Mouse (Mus musculus): ENCODE measurements around the gene Pnkp.
A peak's percentile ranks its signal among the peaks of the same experiment; 100 is the strongest.
"Not testable (repeated sequence)": the region's sequence is repeated elsewhere in the genome, so short reads cannot be mapped to it uniquely, and the experiment has no call there.

Gene Pnkp

DNA sequence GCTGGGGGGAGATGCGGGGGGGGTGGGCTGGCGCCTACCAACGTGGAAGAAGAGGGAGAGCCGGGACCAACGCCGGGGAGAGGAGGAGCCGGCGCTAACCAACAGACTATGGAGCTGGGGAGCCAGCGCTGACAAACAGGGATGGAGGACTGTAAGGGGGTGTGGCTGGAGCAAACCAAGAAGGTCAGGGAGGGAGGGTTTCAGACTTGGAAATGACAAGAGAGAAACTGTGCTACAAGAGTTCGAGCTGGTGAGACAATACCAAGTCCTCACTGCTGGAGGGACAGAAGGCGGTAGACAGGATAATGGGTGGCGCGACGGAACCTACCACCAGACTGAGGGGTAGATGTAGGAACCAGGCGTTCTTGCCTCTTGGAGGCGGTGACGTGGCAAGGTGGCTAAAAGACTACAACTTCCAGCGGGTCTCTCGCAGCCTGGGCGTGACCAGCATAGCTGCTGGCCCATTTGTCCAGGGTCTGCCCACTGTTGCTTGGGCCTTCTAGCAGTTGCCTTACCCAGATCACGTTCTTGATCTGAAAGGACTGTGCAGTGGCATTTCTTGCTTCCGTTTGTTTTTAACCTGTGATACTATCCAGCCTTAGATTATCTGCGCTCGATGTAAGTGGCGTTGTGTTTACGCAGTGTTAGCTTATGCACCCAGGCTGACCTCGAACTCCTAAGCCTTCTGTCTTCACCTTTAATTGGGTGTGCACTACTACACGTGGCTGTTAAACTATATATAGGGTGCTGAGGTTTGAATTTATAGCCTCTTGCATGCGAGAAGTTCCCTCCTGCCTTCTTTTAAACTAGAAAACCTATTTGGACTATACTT is 13.0 kb downstream of the Pnkp start, which contains the start of gene Ptov1:
Gene Ptov1 (minus strand): TSS at position 92 of the 832 bp plus-strand sequence.
- peak; percentile 91 for DNase-seq (ENCODE audit: low read depth, low spot score)

DNA sequence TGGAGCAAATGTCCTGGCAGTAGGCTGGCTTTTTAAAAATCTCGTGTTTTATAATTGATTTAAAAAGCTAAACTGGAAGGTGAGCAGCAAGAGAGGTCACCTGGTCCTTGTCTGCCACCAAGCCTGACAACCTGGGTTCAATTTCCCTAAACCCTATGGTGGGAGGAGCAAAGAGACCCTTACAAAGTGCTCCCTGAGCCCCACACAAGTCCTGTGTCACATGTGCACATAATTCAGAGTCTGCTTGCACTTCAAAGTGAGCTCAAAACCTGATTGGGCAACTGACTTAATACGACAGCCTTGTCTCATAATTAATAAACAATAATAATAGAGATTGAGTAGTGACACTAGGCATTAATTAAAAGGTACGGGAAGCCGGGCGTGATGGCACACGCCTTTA is 13.7 kb downstream of the Pnkp start:
- DNase-seq (ENCODE audit: low read depth, low spot score) = no peak

DNA sequence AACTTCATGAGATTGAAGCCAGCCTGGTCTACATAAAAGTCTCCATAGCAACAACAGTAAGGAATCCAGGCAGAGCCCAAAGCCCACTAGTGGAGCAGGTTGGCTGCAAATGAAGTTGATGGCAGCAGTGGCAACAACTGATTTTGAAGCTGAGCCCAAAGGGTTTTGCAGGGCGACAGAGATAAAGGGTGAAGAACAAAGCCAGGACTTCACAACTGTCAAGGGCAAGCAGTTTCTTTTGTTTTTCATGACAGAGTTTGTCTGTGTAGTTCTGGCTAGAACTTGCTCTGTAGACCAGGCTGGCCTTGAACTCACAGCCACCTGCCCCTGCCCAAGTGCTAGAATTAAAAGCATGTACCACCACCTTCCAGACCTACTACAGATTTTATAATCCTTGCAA is 14.2 kb downstream of the Pnkp start:
- DNase-seq (ENCODE audit: low read depth, low spot score) = no peak

DNA sequence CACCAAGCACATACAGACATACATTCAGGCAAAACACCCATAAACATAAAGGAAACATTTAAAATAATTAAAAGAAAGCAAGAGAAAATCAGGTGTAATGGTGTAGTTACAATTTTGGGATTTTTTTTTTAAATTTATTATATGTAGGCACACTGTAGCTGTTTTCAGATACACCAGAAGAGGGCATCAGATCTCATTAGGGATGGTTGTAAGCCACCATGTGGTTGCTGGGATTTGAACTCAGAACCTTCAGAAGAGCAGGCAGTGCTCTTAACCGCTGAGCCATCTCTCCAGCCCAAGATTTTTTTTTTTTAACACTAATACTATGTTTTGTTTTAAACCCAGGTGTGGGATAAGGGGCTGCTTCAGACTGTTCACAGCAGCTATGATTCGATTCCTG is 14.8 kb downstream of the Pnkp start:
- DNase-seq (ENCODE audit: low read depth, low spot score) = not testable (repeated sequence)

DNA sequence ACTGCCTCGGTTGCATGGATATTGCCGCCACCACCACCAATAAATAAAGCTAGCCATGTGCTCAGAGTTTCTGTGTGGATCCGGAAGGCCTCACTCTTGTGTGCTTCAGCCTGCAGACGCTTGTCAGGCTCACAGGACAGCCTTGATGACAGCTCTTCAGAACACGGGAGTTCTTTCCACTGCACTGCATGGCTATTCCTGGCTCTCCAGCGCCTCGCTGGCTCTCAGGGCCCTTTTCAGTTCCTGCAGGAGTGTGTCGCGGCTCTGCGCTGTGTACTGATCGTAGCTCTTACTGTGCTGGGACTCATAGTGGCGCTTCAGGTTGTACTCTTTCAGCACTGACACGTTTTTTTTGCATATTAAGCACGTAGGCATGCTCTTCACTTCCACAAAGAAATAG is 20.9 kb downstream of the Pnkp start:
- no peak for DNase-seq (ENCODE audit: low read depth, low spot score)

DNA sequence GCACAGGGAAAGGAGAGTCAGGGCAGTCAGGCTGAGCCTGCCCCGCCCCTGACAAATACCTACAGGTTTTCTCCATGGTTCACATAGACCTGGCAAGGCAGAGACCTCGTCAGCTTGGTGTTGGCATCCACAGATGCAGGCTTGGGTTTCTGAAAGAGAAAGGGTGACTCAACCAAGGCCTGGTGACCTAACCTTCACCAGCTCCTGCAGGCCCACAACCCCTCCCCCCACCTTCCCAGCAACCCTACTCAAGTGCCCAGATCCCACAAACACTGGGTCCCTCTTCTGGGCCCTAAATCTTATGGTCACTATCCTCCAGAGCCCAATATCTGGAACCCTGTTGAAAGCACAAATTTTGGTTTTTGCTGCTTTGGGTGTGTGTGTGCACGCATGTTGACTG is 26.1 kb downstream of the Pnkp start:
- DNase-seq (ENCODE audit: low read depth, low spot score) = no peak

DNA sequence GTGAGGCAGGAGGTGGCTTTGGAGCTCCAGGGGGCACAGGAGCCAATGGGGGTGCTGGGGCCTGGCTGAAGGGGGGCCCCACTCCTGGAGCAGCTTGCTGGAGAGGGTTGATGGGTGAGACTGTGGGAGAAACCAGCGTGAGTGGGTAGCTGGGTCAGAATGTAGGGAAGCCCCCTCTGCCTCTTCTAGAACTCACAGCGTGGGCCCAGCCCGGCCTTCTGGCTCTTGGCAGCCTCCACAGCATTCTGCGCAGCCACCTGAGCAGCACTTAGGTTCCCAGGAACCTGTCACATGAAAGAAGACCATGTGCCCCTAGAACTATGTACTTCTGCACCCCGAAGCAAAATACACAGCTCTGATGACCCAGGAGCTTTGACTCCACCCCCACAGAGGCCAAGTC is 27.7 kb downstream of the Pnkp start:
- DNase-seq (ENCODE audit: low read depth, low spot score) = no peak

DNA sequence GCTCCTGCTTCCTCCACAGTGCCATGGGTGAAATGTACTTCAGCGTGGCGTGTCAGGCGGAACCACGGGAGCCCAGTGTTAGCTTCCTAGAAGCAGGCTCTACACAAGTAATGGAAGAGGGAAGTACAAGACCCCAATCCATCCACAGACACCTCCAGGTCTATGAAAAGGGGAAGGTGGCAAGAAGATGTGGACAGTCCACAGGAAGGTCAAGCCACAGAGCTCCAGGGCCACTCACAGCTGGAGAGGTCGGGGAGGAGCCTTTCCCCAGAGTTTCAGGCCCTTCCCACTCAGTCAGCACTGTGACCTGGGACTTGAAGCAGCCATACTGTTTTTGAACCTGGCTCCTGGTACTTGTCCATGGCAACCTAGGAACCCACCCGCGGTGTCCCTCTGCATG is 30.0 kb downstream of the Pnkp start:
- DNase-seq (ENCODE audit: low read depth, low spot score) = no peak

DNA sequence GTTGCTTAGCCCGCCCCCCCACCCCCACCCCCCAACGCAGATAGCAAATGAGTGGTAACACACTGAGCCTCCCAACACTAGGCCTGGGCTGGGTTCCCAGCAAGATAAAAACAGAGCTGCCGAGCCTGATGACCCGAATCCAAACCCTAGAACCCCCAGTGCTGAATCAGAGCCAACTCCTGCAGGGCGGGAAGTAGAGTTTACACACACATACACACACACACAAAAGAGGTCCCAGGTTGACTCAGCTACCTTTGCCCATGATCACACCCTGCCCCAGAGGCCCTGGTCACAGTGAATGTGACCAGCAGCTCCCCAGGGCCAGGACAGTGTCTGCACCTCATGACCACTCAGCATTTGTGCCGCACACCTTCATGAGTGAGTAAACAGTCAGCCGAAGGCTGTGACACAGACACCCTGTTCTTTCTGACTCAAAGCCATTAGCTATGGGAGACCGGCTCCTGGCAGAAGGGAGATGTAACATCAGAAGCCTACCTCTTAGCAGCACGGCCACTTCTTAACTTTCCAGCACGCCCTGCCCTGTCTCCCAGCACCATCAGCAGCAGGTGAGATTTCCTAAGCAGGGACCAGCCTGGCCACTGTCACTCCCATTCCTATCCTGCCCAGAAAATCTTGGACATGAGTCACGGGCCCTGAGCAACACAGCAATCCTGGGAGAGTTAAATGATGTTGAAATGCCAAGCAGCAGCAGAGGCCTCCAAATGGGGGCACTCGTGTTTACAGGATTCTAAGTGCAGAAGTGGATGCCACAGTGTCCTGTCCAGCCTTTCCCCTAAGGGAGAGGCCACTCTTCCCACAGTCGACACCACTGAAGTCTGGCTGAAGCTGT is 31.5 kb downstream of the Pnkp start:
- no peak for DNase-seq (ENCODE audit: low read depth, low spot score)

DNA sequence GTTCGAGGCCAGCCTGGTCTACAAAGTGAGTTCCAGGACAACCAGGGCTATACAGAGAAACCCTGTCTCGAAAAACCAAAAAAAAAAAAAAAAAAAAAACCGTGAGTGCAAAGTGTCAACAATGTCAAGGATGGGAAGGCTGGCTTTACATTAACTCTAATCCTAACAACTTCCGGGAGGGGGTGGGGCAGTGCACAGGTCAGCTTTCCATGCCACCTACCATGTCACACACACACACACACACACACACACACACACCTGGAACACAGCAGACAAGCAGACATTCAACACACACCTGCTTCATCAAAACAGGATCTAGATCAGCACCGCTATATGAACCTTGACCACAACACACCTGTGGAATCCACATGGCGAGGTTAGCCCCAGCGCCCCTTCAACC is 33.2 kb downstream of the Pnkp start:
- no peak for DNase-seq (ENCODE audit: low read depth, low spot score)

DNA sequence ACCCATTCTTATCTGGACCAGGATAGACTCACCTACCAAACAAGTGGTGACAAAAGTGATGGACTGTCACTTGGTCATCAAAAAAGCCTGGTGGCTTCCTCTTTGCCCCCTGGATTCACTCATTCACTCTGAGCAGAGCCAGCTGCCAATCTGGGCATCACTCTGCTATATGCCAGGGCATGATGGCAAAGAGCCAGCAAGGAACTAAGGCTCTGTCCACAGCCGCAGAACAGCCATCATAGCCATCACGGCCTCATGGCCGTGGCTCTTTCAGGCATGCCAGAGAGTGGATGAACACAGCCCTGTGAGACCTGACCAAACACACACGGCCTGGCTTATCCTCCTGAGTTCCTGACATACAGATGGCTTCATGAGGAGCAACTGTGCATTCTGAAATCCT is 33.8 kb downstream of the Pnkp start:
- DNase-seq (ENCODE audit: low read depth, low spot score) = no peak

DNA sequence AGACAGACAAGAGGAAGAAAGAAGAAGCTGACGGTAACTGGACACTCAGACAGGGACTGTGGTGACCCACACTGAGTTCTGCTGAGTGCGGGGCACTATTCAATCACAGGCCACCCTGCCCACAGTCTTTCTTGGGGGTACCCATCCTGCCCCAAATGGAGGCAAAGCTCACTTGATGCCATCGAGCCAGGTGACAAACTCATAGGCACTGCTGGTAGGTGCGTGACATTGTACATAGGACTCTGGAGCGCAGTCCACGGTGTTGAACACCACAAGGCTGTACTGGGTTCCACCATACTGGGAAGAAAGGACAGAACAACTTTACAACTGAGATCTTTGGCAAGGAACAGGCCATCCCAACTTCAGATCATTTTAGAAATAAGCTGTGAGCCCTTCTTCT is 34.7 kb downstream of the Pnkp start:
- no peak for DNase-seq (ENCODE audit: low read depth, low spot score)

DNA sequence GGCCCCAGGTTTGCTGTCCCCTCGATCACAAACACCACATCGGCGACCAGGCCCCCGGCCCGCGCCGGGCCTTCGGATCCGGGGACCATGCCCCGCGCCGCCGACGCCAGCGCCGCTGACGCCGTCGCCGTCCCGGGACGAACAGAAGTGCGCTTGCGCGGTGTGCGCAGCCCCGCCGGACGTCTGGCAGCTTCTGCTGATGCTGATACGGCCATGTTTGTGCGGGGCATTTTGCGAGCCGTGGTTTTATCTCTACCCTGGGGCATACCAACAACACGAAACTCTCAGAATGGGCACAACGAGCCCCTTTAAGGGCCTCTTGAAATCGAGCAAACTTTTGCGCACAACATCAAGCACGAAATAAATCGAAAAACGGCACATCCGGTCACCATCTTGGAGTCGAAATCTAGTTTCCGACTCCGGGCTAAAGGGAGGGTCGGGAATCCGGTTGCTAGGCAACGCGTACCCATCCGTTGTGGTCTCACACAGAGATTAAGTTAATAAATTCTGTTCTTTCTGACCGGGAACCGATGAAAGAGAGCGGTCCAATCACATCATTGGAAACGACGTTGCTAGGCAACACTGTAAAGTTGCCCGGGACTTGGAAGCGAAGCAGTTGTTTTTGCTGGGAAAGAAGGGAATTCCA is 35.5 kb downstream of the Pnkp start, which contains the start of gene Med25:
Gene Med25 (minus strand): TSS at position 437 of the 646 bp plus-strand sequence.
- DNase-seq (ENCODE audit: low read depth, low spot score) = peak; percentile 83

DNA sequence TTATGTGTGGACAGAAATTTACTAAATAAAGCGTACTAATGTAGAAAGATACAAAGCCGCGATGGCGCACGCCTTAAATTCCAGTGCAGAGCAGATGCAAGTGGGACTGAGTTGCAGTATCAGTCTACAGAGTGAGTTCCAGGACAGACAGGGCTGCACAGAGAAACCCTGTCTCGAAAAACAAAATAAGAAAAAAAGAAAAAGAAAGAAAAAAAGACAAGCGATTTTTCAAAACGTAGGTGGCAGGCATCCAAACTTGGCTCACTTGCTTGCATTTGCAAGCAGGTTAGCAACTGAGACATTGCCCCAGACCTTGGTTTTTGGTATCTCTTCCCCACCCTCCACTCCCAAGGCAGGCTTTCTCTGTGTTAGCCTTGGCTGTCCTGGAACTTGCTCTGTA is 36.3 kb downstream of the Pnkp start:
- DNase-seq (ENCODE audit: low read depth, low spot score) = no peak

DNA sequence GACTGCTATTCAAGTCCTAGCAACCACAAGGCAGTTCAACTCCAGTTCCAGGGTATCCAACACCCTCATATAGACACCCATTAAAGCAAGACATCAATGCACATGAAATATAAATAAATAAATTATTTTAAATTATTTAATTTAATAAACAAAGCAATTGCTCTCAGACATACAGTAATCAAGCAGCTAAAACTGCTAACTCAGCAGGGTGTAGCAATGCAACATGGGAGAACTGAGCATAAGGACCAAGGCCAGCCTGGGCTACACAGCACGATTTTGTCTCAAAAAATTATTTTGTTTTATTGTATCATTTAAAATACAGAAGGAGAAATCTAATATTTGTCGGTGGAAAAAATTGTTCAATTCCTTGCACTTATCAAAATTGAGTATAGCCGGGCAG is 37.2 kb downstream of the Pnkp start:
- DNase-seq (ENCODE audit: low read depth, low spot score) = no peak

DNA sequence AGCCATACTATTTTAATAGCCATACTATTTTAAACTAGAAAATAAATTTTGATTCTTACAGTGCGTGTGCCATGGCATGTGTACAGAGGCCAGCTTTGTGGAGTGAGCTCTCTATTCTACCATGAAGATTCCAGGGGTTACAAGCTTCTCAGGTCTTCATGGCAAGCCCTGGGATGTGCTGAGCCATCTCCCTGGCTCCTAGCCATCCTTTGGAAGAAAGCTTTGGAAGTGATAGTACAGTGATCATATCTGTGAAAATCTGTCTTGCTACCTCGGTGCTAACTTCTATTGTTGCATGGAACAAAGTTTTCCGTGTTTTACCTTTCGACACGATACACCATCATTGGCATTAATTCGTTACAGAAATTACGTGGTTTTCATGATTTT is 38.3 kb downstream of the Pnkp start:
- no peak for DNase-seq (ENCODE audit: low read depth, low spot score)

DNA sequence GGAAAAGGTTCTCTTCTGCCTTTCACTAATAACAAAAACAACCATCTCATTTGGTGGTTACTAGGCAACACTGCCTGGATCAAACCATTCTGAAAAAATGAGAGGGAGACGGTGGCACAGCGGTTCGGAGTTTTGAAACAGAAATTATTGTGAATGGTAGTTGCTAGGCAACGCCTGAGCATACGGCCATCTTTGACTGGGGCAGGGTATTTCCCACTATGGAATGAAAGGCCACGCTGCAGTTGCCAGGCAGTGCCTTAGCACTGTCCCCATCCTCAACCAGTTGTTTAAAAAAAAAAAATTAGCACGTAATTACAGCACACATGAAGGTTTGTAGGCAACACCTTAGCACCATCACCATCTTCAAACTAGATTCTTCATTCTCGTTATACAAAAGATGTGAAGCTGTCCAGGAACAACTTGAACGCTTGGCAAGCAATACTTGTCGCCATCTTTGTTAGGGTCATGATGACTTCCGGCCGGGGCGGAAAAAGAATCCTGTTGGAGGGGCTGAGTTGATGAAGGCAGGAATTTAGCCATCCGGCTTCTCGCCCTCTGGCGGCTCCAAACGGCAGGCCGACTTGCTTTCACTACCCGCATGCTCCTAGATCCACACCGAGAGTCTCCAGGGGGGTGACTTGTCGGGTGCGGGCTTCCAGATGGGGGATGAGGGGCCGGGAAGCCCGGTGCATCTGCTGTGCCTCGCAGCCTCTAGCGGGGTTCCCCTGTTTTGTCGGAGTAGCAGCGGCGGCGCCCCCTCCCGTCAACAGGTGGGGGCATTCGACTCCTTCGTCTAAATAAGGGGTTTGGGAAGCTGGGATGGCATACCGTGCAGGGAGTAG is 38.9 kb downstream of the Pnkp start, which contains the start of gene Fuz:
Gene Fuz (plus strand): TSS at position 487 of the 842 bp plus-strand sequence.
- peak; percentile 89 for DNase-seq (ENCODE audit: low read depth, low spot score)

DNA sequence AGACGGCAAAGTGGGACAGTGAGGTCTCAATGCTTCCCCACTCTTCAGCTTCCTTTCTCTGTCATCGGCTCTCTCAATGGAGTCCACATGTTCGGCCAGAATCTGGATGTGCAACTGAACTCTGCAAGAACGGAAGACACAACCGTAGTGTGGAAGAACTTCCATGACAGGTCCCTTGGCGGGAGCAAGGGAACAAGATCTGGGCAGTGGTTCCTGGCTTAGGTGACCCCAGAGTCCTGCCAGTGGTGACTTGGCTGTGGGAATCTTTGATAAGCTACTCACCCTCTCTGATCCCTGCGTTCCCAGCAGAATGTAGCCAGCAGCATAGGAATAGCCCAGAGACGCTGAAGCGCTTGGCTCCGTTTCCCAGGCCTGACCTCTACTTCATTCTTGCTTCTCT is 39.6 kb downstream of the Pnkp start:
- DNase-seq (ENCODE audit: low read depth, low spot score) = no peak

DNA sequence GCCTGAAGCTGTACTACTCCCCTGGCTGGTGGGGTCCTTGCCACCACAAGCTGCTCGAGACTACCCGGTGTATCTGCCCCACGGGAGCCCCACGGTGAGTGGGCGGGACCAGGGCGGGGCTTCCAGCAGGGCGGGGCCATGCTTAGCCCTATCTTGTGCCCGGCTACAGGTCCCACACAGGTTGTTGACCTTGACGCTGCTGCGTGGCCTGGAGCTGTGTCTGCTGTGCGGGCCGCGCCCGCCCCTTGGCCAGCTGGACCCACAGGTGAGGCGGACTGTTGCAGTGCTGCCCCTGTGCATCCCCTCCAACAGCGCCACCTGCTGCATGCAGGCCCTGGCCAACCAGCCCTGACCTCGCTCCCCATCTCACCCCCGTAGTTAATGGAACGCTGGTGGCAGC is 41.7 kb downstream of the Pnkp start:
- DNase-seq (ENCODE audit: low read depth, low spot score) = no peak

DNA sequence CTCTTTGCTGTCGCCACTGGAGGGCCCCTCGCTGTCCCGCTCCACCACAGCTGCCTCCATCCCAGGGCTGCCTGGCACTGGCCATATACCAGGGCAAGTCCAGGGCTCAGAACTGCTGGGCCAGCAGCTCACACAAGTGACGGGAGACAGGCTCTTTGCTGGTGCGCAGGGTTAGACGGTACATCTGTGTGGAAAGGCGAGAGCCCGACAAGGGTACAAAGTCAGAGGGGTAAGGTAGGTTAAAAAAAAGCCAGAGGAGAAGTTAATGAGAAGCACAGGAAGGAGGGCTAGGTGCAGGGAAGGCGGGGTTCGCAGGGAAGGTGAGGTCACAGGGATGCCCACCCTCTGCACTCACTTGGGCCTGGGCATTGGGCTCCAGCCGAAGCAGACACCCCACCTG is 43.7 kb downstream of the Pnkp start:
- DNase-seq (ENCODE audit: low read depth, low spot score) = no peak

DNA sequence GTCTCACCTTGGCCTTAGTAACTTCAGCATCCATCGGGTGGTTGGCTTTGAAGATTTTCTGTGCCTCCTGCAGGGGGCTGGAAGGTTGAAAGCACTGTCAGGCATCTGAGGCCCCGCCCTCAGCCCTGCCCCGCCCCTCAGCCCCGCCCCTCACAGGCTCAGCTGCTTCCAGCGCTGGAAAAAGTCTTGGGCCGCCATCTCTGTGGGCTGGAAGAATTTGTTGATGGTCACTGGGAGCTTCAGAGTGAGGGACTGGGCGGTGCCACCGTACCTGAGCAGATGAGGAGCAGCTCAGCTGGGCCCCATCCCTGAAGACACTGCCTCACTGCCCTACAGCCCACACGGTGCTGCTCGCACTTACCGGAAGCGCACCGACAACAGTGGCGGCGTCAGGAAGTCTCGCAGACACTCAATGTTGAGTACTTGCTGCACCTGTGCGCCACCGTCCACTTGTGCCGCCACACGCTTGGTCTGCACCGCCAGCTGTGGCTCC is 44.3 kb downstream of the Pnkp start:
- DNase-seq (ENCODE audit: low read depth, low spot score) = no peak
